Mouse (Mus musculus) embryonic facial prominence, embryonic 14.5 days (tissue): ENCODE data around the gene Paxx. TPM values are rescaled to one million over a fixed set of nuclear protein-coding genes. Genes with fewer than 3 reads are reported as not detected.
A peak's percentile ranks its signal among the peaks of the same experiment; 100 is the strongest.

Experiments used
- ATAC-seq: fragments of 200-750 bp; cut with Nextera tagmentation; 2 replicates; pipeline ENCODE4 v1.8.0; 2017; ENCODE audit warnings: low read depth, moderate number of reproducible peaks, moderate TSS enrichment
- DNase-seq: peaks from one replicate; pipeline ENCODE4 v3.0.0-alpha.2; 2015; ENCODE audit warnings: low spot score
- H3K27ac ChIP-seq: fragments of 300-500 bp; sonication (generic); replicated peaks from 2 replicates; pipeline ENCODE4 v1.5.1; 2014; ENCODE audit warnings: low read depth, mild to moderate bottlenecking, low read length, moderate library complexity
- H3K27me3 ChIP-seq: fragments of 300-500 bp; sonication (generic); replicated peaks from 2 replicates; pipeline ENCODE4 v1.6.1; 2014; ENCODE audit warnings: low read length; ENCODE audit not compliant: control insufficient read depth, insufficient read depth
- H3K36me3 ChIP-seq: fragments of 300-500 bp; sonication (generic); 2 replicates; pipeline ENCODE4 v1.6.1; 2014; ENCODE audit warnings: low read length, mixed read lengths; ENCODE audit not compliant: control insufficient read depth, insufficient read depth
- H3K4me1 ChIP-seq: fragments of 300-500 bp; sonication (generic); 2 replicates; pipeline ENCODE4 v1.6.1; 2014; ENCODE audit warnings: antibody characterized with exemption, low read length; ENCODE audit not compliant: control insufficient read depth, insufficient read depth
- H3K4me2 ChIP-seq: fragments of 300-500 bp; sonication (generic); 2 replicates; pipeline ENCODE4 v1.6.1; 2014; ENCODE audit warnings: low read depth, mild to moderate bottlenecking, low read length, moderate library complexity, mixed read lengths
- H3K4me3 ChIP-seq: fragments of 300-500 bp; sonication (generic); 2 replicates; pipeline ENCODE4 v1.5.1; 2014; ENCODE audit warnings: low read depth, mild to moderate bottlenecking, low read length
- H3K9ac ChIP-seq: fragments of 300-500 bp; sonication (generic); 2 replicates; pipeline ENCODE4 v1.6.1; 2014; ENCODE audit warnings: low read depth, mild to moderate bottlenecking, low read length, moderate library complexity, mixed read lengths
- H3K9me3 ChIP-seq: fragments of 300-500 bp; sonication (generic); 2 replicates; pipeline ENCODE4 v1.6.1; 2016; ENCODE audit warnings: low read length; ENCODE audit not compliant: control insufficient read depth
- WGBS: fragments of 180-500 bp; shearing (Covaris S2); extraction: QIAGEN DNeasy Blood & Tissue Kit; methylation state at CpG from one replicate; pipeline ENCODE4 v1.1.7; 2014; 5-methylcytosine and 5-hydroxymethylcytosine counted together
- polyA plus RNA-seq: library from polyadenylated mRNA; unstranded; fragments of >200 nt; fragmentation: Nextera tagmentation; extraction: Ambion mirVana; gene quantifications from 2 replicates; pipeline ENCODE4 v1.2.1, GENCODE M21; 2014

Gene Paxx
- polyA plus RNA-seq, 1 experiment from 2014 or later: 41.7 TPM

DNA sequence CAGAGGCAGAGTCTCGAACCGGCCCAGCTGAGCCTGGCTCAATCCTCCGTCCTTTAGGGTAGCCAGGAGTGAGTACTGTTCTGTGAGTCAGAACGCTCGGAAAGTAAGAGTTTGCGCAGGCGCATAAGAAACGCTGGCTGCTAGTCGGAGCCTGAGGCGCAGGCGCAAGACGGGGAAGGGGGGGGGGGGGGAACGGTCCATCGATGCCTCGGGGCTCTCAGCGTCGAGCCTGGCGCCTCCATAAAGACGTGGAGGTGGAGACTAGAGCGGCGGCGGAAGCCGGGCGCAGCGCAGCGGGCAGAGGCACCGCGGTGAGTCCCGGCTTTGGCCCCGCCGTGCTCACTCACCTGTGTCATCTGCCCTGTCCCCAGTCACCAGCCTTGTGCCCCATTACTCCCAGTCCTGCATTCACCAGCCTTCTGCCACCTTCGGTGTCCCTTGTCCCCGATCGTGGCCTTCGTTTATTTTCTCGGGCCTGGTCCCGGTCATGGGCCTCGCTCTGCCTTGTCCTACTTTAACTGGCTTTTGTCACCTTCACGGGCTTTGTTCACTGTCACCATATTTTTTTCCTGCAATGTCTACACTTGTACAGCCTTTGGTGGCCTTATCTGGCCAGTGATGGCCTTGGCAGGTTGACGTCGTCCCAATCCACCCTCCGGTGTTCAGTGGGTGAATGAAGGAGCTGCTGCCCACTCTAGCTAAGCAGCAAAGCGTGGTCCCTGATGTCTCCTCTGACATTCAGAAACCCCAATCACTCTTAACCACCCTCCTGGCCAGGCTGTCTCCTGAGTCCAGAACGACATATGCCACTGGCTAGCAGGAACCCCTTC lies 39.9 kb upstream of the Paxx start, which contains the start of gene Fbxw5:
TSS of gene Fbxw5 (plus strand) at position 175 of the 830 bp plus-strand sequence.
- WGBS: under 1% methylated on average over 27 of the region's 44 CpGs
- no peaks in the 10 kb centered on the region for H3K27me3 ChIP-seq
- ATAC-seq: peak; percentile 92

GRCm38 (mm10) chr2:25500071-25500575 lies 39.2 kb upstream of the Paxx start:
- H3K27me3 ChIP-seq: no peaks in the 10 kb centered on the region
- H3K4me3 ChIP-seq: peak overlapping the region; percentile 76
- 68% methylated on average over 6 of the region's 6 CpGs for WGBS
- 0 out of 2 replicates have a peak, but pooled peaks have one; percentile 2 for ATAC-seq
- peaks cover 9% of the 10 kb centered on the region for H3K4me1 ChIP-seq
- no peak for DNase-seq
- no peaks in the 10 kb centered on the region for H3K9me3 ChIP-seq
- H3K36me3 ChIP-seq: peaks cover 22% of the 10 kb centered on the region
- no peak overlapping the region for H3K27ac ChIP-seq
- peak overlapping the region; percentile 93 for H3K9ac ChIP-seq
- peak overlapping the region; percentile 94 for H3K4me2 ChIP-seq

More for the DNA sequence above, 39.9 kb upstream of the Paxx start, which contains the start of gene Fbxw5:
- Histone ChIP-seq H3K4me1 (peaks cover 9% of the 10 kb centered on the region), H3K4me2 (peak within 1 kb of the TSS; percentile 94), H3K4me3 (peak within 1 kb of the TSS; percentile 76), H3K9ac (peak within 1 kb of the TSS; percentile 93), H3K9me3 (no peaks in the 10 kb centered on the region), H3K27ac (peak within 1 kb of the TSS; percentile 66), H3K36me3 (peaks cover 29% of the 10 kb centered on the region)
- DNase-seq: peak; percentile 98

DNA sequence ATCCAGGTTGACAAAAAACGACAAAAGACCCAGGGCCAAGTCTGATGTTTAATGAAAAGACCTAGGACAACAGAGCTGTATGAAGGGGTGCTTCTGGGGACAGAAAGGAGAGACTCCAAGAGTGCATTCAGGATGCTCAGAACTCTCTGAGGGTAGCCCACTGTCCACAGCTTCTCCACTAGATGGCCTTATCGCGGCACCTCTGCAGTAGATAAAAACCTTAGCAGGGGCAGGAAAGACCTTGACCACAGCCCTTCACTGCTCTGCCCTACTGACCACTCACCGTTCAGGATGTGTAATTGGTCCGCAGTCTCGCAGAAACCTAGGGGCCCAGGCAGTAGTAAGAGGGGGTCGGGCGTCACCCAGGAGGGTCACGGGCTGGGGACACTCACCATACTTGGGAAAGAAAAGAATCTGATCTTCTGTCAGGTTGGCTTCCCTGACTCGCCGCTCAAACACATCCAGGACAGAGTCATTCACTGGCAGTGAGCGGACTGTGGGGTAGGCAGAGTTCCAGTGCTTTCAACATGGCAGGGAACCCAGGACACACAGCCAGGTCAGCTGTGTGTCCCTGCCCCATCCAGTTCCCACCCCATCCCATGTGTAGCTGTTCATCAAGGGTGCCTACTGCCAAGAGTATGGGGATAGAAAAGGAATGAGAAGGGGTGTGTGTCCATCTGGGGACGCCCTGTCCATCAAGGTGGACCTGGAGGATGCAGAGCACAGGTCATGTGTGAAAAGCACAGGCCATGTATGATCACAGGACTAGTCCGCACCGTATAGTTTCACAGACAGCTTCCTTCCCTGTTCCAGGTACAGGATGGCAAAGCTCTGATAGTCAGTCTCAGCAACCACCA lies 38.0 kb upstream of the Paxx start:
- no peak overlapping the region for H3K27ac ChIP-seq
- no peak overlapping the region for H3K4me3 ChIP-seq
- no peaks in the 10 kb centered on the region for H3K27me3 ChIP-seq
- peaks cover 9% of the 10 kb centered on the region for H3K4me1 ChIP-seq
- DNase-seq: no peak
- no peak for ATAC-seq
- WGBS: 63% methylated on average over 13 of the region's 15 CpGs
- H3K36me3 ChIP-seq: peaks cover 11% of the 10 kb centered on the region; the same call in 1 of the 2 replicates
- no peak overlapping the region for H3K9ac ChIP-seq
- no peak overlapping the region for H3K4me2 ChIP-seq
- H3K9me3 ChIP-seq: no peaks in the 10 kb centered on the region

- no peak overlapping the region for H3K4me3 ChIP-seq
- H3K9ac ChIP-seq: no peak overlapping the region
- no peak overlapping the region for H3K4me2 ChIP-seq
- peaks cover 3% of the 10 kb centered on the region; the same call in 1 of the 2 replicates for H3K36me3 ChIP-seq
- H3K27me3 ChIP-seq: no peaks in the 10 kb centered on the region
- H3K4me1 ChIP-seq: peaks cover 9% of the 10 kb centered on the region
- ATAC-seq: no peak
- H3K9me3 ChIP-seq: no peaks in the 10 kb centered on the region
- 44% methylated on average over 6 of the region's 6 CpGs for whole genome bisulfite sequencing
- DNase-seq: peak; percentile 18
- no peak overlapping the region; the same call in 1 of the 2 replicates for H3K27ac ChIP-seq
Observed at GRCm38 (mm10) chr2:25497846-25498575, 37.1 kb upstream of the Paxx start.

DNA sequence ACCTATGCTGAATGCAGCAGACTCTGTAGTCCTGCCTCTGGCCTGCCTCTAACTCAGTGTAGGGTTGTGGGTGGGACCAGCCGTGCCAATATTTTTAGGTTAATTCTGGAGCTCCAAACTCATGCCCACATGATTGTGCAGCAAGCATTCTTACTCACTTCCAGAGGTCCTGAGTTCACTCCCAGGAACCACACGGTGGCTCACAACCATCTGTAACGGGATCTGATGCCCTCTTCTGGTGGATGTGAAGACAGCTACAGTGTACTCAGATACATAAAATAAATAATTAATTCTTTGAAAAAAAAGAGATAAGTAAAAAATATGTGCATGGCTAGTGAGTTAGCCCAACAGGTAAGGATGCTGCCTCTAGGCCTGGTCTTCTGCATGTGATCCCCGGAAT lies 35.6 kb upstream of the Paxx start:
- H3K27me3 ChIP-seq: no peaks in the 10 kb centered on the region
- H3K27ac ChIP-seq: no peak overlapping the region
- no peak overlapping the region for H3K9ac ChIP-seq
- WGBS: 37% methylated on average over 4 of the region's 4 CpGs
- peak; percentile 20 for DNase-seq
- no peaks in the 10 kb centered on the region for H3K36me3 ChIP-seq
- H3K4me2 ChIP-seq: no peak overlapping the region
- no peaks in the 10 kb centered on the region for H3K9me3 ChIP-seq
- peaks cover 2% of the 10 kb centered on the region for H3K4me1 ChIP-seq
- no peak overlapping the region for H3K4me3 ChIP-seq
- ATAC-seq: no peak

- H3K4me3 ChIP-seq: no peak within 1 kb of the TSS
- H3K4me2 ChIP-seq: no peak within 1 kb of the TSS
- no peak within 1 kb of the TSS for H3K9ac ChIP-seq
- H3K27me3 ChIP-seq: no peaks in the 10 kb centered on the region
- ATAC-seq (no peak), DNase-seq (no peak)
- H3K4me1 ChIP-seq: no peaks in the 10 kb centered on the region
- H3K36me3 ChIP-seq: no peaks in the 10 kb centered on the region
- no peaks in the 10 kb centered on the region for H3K9me3 ChIP-seq
- 91% methylated on average over 5 of the region's 5 CpGs for WGBS
- no peak within 1 kb of the TSS for H3K27ac ChIP-seq
Observed at GRCm38 (mm10) chr2:25493476-25493961, 32.6 kb upstream of the Paxx start, which contains the start of gene Lcn12. TSS of gene Lcn12 (minus strand) at chr2:25493911.

DNA sequence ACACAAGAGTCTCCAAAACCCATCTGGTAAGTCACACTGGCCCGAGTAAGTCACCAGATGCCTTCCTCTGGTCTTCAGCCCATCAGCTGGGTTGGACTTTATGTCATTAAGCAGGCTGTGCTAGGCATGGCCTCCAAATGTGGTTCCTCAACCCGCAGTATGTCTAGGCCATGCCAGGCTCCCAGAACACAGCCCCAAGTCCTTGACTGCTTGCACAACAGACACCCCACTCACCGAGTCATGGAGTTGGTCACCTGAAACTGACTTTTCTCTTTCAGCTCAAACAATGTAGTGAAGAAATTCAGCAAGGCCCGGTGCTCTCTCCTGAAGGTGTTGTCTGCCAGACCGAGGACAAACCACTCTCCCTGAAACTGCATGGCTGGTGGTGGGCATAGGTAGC lies 32.1 kb upstream of the Paxx start:
- no peak overlapping the region for H3K4me3 ChIP-seq
- DNase-seq (no peak), ATAC-seq (no peak)
- H3K4me2 ChIP-seq: no peak overlapping the region
- 81% methylated on average over 5 of the region's 5 CpGs for WGBS
- no peak overlapping the region for H3K9ac ChIP-seq
- H3K4me1 ChIP-seq: no peaks in the 10 kb centered on the region
- no peaks in the 10 kb centered on the region for H3K36me3 ChIP-seq
- no peaks in the 10 kb centered on the region for H3K27me3 ChIP-seq
- H3K27ac ChIP-seq: no peak overlapping the region
- H3K9me3 ChIP-seq: no peaks in the 10 kb centered on the region

DNA sequence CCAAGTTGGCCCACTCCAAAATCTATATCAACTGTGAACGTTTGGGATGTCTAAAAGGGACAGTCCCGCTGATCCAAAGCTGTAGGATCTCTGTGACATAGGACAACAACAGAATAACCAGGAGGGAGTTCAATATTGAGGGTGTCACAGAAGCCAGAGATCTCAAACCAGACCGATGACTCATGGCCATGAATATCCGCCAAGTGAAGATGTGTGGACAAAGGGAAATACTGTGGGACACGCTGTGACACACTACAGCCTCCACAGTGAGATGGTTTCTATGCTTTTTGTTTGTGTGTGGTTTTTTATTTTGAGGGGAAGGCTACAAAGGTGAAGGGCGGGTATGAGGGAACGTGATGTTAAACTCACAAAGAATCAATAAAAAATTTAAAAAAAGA lies 27.8 kb upstream of the Paxx start:
- 73% methylated on average over 7 of the region's 7 CpGs for WGBS

More for the DNA sequence above, 27.8 kb upstream of the Paxx start:
- no peak overlapping the region for H3K9ac ChIP-seq
- no peak overlapping the region for H3K27ac ChIP-seq
- H3K4me2 ChIP-seq: no peak overlapping the region
- DNase-seq: no peak
- H3K36me3 ChIP-seq: no peaks in the 10 kb centered on the region
- H3K9me3 ChIP-seq: no peaks in the 10 kb centered on the region
- H3K4me1 ChIP-seq: no peaks in the 10 kb centered on the region
- no peak for ATAC-seq
- no peak overlapping the region for H3K4me3 ChIP-seq
- H3K27me3 ChIP-seq: no peaks in the 10 kb centered on the region
